Mouse (Mus musculus): ENCODE measurements around the gene Gatad2a.

Gatad2a gene

GRCm38 (mm10) chr8:69935431-69935830 lies 60.8 kb downstream of the Gatad2a start:
- DNase-seq: no peak

DNA sequence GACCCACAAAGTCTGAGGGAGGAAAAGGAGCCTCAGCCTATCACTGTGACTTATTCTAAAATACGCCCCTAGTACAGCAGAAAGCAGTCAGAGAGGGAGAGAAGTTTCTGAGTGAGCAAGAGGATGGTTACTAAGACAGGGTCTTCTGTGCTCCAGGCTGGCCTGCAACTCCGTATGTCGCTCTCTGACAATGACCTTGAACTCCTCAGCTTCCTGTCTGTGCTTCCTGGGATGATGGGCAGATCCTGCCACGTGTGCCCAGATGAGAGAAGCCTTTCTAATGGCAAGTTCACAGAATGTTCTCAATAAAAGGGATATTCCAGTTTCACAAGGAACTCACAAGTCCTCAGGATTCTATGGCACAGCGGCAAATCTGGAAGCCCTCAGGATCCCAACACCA lies 61.6 kb downstream of the Gatad2a start:
- DNase-seq: no peak

GRCm38 (mm10) chr8:69933811-69934210 lies 62.4 kb downstream of the Gatad2a start:
- DNase-seq: no peak

- DNase-seq: no peak
These were observed 69.3 kb downstream of the Gatad2a start for GRCm38 (mm10) chr8:69926901-69927300.

DNA sequence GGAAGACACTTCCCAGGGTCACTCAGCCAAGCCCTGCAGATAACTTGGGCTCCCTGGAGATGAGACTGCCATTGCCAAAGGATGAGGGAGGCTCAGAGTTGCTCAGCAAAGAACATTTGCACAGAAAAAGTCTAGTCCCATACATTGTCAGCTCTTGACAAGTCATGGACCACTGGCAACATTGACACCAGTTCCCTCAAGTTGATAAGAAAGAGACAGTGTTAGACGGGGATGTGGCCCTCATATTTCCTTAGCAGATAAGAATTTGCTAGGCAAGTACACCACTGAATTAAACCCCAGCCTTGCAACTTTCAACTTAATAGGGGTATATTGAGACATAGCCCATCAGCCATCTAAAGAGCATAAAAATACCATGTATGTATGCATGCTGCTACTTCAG lies 72.2 kb downstream of the Gatad2a start:
- DNase-seq: no peak

DNA sequence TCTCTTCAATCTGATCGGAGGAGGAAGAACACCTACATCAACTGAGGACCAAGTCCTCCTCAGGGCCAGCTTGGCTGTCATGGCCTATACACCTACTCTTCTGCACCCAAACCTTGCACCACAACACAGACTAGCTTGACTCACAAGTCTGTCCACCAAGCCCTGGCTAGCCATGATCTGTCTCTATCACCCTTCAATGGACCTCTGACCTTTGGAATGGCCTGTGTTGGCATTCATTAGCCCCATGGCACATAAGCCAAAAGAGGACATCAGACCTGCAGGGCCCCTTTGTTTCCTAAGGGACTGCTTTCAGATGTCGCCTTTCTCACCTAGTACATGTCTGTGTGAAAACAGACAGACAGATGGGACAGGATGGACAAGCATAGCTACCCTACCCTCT lies 75.0 kb downstream of the Gatad2a start:
- no peak for DNase-seq

- no peak for DNase-seq
These were observed 76.1 kb downstream of the Gatad2a start for GRCm38 (mm10) chr8:69919876-69920662.

GRCm38 (mm10) chr8:69919010-69919409 lies 77.2 kb downstream of the Gatad2a start:
- peak; percentile 72 for DNase-seq

DNA sequence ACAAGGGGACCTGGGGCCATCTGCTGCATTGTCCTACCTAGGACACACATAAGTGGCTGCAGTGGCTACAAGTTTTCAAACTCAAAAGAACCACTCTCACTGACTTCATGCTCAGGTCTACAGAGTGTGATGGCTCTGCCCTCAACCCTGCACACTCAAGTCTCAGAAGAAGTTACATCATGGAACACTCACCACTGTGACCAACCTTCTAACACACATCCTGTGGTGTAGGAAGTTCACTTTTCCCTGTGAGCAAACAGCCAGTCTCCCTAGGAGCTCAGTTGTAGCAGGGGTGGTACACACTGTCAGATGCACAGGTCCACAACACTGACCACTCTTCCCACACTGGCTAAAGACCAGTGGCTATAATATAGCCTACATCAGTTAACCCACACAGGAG lies 77.7 kb downstream of the Gatad2a start:
- DNase-seq: no peak

DNA sequence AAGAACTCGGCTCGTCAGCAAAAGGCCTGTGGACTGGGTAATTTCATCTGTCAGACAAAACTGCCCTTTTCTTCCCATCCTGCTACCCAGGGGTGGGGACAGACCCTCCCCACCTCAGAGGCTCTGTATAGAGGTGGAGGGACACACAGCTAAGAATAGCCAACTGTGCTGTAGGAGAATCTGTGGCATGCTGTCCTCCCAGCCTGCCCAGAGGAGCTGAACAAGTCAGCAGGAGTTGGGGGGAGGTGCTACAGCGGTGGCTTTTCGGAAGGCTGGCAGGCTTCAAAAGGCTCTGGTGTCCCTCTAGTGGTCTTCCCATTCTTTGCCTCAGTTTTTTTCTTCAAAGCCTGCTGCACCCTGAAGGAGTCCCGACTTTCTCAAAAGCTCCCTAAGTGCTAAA lies 80.4 kb downstream of the Gatad2a start:
- no peak for DNase-seq

GRCm38 (mm10) chr8:69914526-69914925 lies 81.7 kb downstream of the Gatad2a start:
- no peak for DNase-seq

GRCm38 (mm10) chr8:69912478-69913074 lies 83.6 kb downstream of the Gatad2a start:
- no peak for DNase-seq

- DNase-seq: no peak
These were observed 84.3 kb downstream of the Gatad2a start for GRCm38 (mm10) chr8:69911917-69912316.

GRCm38 (mm10) chr8:69907106-69907505 lies 89.1 kb downstream of the Gatad2a start:
- DNase-seq: peak; percentile 7

DNA sequence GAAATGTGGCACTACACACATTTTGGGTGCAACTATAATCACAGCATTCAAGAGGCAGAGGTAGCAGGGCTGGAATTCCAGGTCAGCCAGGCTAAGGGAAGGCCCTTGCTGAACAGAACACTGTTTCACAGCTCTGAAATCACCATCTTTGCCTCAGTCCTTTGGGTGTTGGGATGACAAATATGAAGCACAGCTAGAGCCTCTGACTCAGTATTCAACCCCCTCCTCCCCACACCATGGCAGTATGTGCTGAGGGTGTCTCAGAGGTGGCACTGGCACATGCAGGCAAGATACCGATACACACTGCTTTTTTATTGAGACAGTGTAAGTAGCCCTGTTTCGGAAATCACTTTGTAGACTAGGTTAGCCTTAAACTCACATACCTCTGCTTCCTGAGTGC lies 89.9 kb downstream of the Gatad2a start:
- DNase-seq: no peak

DNA sequence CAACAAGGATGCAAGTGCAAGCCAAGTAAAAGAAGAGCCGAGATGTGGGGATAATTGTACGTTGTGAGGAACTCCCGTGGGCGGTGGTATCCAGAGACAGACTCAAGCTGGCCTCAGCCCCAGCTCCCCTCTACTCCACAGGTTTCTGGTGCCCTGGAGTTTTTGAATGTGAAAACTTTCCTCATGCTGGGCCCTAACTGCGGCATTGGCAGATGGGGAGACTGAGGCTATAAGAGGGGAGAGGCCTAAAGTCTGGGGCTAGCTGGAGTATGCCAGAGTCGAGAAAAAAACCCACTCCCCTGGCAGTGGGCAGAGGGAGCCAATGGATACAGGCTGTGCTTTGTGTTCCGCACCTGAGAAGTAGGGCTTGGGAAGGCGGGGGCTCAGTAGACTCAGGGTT lies 92.1 kb downstream of the Gatad2a start:
- peak; percentile 60 for DNase-seq

GRCm38 (mm10) chr8:69903063-69903542 lies 93.1 kb downstream of the Gatad2a start:
- DNase-seq: peak; percentile 100

GRCm38 (mm10) chr8:69902163-69903062 lies 93.8 kb downstream of the Gatad2a start, which contains the start of the genes Tssk6, Ndufa13 and Yjefn3:
Tssk6 (plus strand) TSS chr8:69902184.
Ndufa13 (minus strand) TSS chr8:69902558.
Yjefn3 (minus strand) TSS chr8:69902712.
- DNase-seq: peak; percentile 81

- DNase-seq: peak; percentile 96
These were observed 94.6 kb downstream of the Gatad2a start for GRCm38 (mm10) chr8:69901484-69902162.

DNA sequence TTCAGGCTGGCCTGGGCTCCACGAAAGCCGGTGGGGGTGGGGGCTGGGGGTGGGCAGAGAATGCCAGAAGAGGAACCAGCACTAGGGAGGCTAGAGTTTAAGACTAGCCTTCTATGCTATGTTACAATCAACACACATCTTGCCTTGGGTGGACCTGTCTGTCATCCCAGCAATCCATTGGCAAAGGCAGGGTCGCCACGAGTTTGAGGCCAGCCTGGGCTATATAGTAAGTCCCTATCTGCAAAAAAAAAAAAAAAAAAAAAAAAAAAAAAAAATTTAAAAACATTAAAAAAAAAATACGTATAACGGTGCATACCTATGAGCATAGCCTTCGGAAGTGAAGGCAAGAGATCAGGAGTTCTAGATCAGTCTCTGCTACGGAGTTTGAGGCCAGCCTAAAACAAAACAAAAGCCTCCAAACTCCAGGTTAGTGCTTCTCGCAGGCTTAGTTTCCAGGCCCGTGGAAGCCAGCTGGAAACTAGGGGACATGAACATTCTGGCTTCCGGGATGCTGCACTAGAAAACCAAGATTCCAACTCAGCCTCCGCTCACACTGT lies 95.2 kb downstream of the Gatad2a start:
- peak; percentile 56 for DNase-seq

DNA sequence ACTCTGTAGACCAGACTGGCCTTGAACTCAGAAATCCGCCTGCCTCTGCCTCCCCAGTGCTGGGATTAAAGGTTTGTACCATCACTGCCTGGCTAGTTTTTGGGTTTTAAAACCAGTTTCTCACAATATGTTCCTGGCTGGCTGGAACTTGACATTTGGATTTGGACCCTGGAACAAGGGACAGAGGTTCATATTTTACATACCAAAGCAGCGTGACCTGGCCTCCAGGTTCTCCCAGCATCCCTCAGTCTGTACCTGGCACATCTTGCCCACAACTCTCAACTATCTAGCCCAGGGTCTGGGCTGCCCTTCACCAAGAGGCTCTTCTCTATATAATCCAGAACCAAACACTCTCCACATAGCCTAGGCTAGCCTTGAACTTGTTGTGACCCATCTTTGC lies 96.3 kb downstream of the Gatad2a start:
- no peak for DNase-seq

GRCm38 (mm10) chr8:69897857-69898256 lies 98.3 kb downstream of the Gatad2a start:
- DNase-seq: no peak

Data from cerebellum, adult 11-12 months (tissue).